Mouse (Mus musculus) neutrophil, adult 5-6 weeks (primary cell): ENCODE data around the gene Pigb. TPM values are rescaled to one million over a fixed set of nuclear protein-coding genes. Genes with fewer than 3 reads are reported as not detected.

Source experiments
- ATAC-seq: fragments of 151-379, 151-347 bp; 2 replicates; pipeline ENCODE4 v1.8.0; 2017; ENCODE audit warnings: mild to moderate bottlenecking, moderate TSS enrichment; ENCODE audit not compliant: insufficient number of reproducible peaks, poor library complexity, low FRiP score, severe bottlenecking; ENCODE audit errors: extremely low read depth
- total RNA-seq: library from RNA; stranded (forward); fragments of 200-1000 nt; gene quantifications from 2 replicates; pipeline ENCODE4 v1.2.3, GENCODE M21; 2017

The Pigb gene
- total RNA-seq, 1 experiment from 2014 or later = 10.8 TPM

DNA sequence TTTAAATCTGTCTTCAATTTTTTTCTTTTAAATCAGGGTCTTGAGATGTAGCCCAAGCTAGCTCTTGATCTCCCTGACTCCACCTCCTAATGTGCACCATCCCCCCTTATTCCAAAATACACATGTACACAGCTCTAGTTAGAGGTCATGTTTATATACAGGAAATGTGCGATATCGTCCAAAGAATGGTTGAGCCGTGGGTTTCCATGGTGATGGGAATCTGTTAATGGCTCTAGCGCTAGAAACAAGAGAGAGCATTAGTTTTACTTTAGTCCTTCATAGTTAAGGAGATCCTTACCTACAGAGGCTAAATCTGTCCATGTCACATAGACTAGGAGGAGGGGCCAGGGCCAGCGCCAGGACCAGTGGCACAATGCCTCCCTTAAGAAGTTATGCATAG, 9.7 kb upstream of the Pigb start:
- no peak for ATAC-seq

- ATAC-seq = no peak
These were observed 8.7 kb upstream of the Pigb start for GRCm38 (mm10) chr9:73048927-73049326.

GRCm38 (mm10) chr9:73047906-73048305, 7.7 kb upstream of the Pigb start:
- no peak for ATAC-seq

GRCm38 (mm10) chr9:73045711-73046110, 5.5 kb upstream of the Pigb start:
- no peak for ATAC-seq

DNA sequence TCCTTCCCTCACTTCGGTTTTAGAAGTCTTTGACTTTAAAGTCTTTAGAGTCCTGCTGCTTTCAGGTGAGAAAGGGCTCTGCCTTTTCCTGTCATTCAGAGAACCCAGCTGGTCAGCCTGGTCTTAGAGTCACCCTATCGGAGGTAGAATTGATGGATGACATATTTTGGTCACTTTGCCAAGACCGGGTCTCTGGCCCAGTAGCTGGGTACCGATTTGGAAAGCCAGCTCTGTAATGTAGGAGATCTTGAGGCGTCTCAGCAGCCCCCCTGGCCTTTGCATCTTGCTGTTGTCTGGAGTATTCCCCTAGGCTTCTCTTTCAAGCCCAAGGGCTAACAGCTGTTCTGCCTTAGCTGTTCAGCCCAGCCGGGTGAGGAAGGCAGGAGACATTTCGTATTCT, 5.0 kb upstream of the Pigb start:
- ATAC-seq = no peak

GRCm38 (mm10) chr9:73044146-73045079, 4.2 kb upstream of the Pigb start, which contains the start of gene Rab27a:
Rab27a (plus strand) TSS chr9:73044854.
- ATAC-seq = peak; percentile 83

DNA sequence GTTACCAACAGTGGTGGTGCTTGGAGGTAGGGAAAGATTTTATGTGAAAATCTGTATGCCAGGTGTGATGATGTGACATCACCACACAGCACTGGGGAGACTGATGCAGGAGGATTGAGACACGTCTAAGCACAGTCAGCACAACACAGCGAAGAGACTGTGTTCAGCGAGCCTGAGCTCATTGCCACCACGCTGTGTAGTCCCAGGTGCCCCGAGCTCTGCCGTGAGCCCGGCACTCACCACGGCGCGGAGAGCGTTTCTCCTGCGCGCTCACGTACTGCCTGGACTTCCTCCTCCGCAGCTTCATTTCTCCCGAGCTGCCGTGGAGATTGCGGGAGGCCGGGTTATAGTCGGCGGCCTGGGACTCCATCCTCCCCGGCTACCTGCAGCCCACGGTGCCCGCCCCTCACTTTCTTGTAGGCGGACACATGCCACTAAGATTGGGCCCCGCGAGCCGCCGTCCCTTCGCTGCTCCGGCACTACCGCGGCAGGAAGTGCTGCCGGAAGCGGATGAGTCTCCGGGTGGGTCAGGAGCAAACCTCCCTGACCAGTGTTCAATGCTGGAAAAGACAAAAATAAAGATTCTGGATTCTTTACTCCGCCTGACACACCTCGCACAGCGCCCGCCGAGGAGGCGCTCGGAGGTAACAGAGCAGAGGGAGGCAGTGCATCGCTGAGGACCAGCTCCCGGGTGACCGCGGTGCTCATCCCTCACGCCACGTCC, 794 bp downstream of the Pigb start:
- ATAC-seq = peak; percentile 71

- ATAC-seq = no peak
These were observed 6.8 kb downstream of the Pigb start for GRCm38 (mm10) chr9:73033406-73033805.

- no peak for ATAC-seq
These were observed 8.8 kb downstream of the Pigb start for GRCm38 (mm10) chr9:73031421-73031820.

- ATAC-seq = no peak
These were observed 9.7 kb downstream of the Pigb start for GRCm38 (mm10) chr9:73030443-73030842.

DNA sequence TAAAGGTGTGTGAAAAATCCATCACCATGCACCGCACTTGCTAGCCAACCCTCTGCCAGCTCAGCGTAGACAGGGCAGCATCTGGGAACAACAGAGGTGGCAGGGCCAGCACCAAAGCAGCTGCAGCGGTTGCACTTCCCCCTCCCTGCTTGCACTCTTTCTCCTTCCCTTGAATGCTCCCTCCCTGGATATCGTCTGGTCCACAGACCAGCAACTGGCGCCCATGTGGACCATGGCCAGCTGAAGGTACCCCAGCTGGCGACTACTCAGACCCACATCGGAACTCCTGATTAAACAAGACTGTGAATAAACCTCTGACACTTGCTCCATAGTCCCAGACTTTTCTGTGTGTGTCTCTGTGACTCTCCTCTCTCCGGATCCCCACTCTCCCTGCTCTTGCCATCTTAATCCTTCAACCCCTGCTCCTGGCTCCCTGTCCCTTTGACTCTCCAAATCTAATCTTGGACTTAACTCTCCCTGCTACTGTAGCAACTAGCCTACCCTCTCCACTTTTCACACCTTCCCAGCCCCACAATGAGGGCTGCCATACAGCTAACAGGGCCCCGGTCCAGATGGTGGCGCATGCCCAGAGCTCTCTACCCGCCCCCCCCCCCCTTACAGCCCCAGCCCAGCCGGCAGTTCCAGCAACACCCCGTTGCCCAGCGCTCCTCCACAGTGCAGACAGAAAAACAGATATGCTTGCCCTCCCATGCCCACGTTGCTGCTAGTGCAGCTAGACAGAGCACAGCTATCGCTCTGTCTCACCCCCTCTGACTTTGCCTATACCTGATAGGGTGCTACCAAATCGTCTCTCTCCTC, 14.2 kb downstream of the Pigb start:
- no peak for ATAC-seq

DNA sequence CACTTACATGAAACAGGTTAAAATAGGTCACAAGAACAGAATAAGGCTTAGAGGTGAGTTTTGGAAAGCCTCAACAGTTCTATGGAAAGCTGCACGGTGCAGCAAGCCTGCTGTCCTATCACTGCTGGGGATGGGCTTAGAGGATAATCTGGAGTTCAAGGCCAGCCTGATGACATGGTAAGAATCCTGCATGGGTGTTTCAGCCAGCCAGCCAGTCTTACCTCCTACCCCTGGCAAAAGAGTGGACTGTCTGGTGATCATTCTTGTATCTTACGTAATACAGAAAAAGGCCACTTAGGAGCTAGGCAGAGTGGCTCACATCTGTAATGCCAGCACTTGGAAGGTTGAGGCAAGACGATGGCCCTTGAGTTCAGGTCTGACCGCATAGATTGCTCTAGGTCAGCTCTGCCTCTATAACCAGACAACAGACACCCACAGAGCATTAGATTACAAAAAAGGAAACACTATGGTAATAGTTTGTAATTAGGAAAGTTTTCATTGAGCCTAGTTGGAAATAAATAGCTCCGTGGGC, 19.5 kb downstream of the Pigb start:
- no peak for ATAC-seq

- no peak for ATAC-seq
These were observed 20.3 kb downstream of the Pigb start for GRCm38 (mm10) chr9:73019841-73020240.

DNA sequence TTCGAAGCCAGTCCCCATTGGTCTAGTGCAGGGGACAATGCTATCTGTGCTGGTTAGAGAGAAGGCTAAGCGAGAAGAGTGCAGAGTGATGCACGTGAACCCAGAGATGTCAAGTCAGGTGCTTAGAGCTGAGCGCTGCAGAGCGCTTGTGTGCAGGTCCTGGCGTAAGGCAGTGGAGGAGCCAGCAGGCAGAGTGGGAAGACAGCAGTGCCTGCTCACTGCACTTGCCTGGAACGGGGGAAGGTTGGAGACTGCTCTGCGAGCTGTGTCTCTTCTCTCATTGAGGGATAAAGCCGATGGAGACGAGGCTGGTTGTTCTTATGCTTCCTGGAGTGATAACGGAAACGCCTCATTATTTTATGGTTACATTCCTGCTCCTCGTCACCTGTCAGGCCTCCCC, 25.5 kb downstream of the Pigb start:
- ATAC-seq = no peak

GRCm38 (mm10) chr9:73012629-73013028, 27.5 kb downstream of the Pigb start:
- no peak for ATAC-seq

- ATAC-seq = no peak
These were observed 31.8 kb downstream of the Pigb start for GRCm38 (mm10) chr9:73008384-73008783.

- ATAC-seq = no peak
These were observed 34.0 kb downstream of the Pigb start for GRCm38 (mm10) chr9:73006175-73006574.

DNA sequence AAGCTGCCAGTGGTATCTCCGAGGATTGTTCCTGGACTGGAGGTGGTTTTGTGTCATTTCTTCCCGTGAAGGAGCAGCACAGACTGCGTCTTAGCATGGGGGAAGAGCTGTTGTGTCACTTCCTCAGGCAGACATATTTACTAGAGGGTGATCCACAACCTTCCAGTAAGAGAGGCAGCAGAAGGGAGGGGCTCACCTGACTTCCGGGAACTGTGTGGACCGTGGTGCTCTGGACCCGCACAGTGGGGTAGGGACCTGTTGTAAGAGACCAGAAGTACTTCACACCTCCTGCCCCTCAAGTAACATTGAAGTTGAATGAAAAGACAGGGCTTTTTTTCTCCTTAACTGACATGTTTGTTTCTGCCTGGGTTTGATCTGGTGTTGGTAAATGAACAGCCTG, 35.1 kb downstream of the Pigb start:
- ATAC-seq = peak; percentile 23; the same call in 1 of the 2 replicates

DNA sequence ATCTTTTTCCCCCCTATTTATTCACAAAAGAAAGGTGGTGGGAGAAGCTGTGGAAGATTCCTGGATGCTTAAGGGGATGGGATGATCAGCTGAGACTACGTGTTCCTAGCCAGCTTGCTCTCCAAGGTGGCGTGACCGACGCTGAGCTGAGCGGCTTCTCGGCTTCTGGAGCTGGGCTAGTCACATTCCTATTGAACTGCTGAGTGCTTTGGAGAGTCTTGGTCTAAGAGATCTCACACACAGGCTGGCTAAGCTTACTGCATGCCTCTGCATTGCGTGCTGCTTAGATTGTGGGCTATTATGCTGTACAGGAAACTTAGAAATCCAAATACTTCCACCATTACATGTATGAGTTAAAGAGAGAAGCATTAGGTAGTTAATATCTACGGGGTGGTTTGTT, 36.1 kb downstream of the Pigb start:
- no peak for ATAC-seq
